In the genomic region with DNA sequence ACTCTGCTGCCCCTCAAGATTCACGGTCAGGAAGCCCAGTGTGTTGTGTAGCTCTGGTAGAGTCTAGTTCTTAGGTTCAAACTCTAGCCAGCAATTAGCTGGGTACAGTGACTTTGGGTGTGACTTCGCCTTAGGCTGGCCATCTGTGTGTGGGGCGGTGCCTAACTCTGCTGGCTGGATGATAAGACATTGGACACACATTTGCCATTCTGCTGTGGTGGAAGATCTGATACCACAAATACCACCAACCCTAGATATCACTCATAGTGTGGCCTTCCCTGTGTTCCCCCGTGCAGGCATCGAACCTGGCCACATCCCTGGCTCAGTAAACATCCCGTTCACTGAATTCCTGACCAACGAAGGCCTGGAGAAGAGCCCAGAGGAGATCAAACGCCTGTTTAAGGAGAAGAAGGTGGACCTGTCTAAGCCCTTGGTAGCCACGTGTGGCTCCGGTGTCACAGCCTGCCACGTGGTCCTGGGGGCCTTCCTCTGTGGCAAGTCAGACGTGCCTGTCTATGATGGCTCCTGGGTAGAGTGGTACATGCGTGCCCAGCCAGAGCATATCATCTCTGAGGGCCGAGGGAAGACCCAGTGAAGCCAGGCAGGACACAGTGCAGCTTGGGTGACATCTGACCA, we compare ENCODE assay signal across 15 mouse cellular contexts. TPM values are rescaled to one million over a fixed set of nuclear protein-coding genes. Genes with fewer than 3 reads are reported as not detected.
DNase-seq lines count a peak whose midpoint lies in the region; ATAC-seq and TF ChIP-seq lines count a peak whose summit lies in the region.
"Had no signal": no experiment of that assay in that cellular context is flagged by ENCODE, and none has a peak within 500 bp of the region (broad histone marks: within the 10 kb centered on the region; RNA-seq: fewer than 3 reads in every experiment).

No protein-coding gene starts in this region.

- H3K9ac ChIP-seq in lung, embryonic 14.5 days: no peak overlapping the region
- H3K9ac ChIP-seq in lung, postnatal 0 days (replicated peaks; ENCODE audit: low read depth): no peak overlapping the region
- peak overlapping the region; percentile 72 for H3K9ac ChIP-seq in liver, embryonic 12.5 days
- no peak overlapping the region for H3K9ac ChIP-seq in stomach, embryonic 14.5 days (replicated peaks; ENCODE audit: low read depth, low read length)
- no peak overlapping the region for H3K9ac ChIP-seq in hindbrain, postnatal 0 days (replicated peaks; ENCODE audit: low read length)
- H3K9ac ChIP-seq: midbrain, embryonic 15.5 days had no signal

- no peaks in the 10 kb centered on the region for H3K9me3 ChIP-seq in lung, embryonic 14.5 days (ENCODE audit: low read depth, low read length)
- no peaks in the 10 kb centered on the region for H3K9me3 ChIP-seq in lung, postnatal 0 days (ENCODE audit: low read length)
- H3K9me3 ChIP-seq in liver, embryonic 12.5 days (replicated peaks): no peaks in the 10 kb centered on the region
- no peaks in the 10 kb centered on the region for H3K9me3 ChIP-seq in stomach, embryonic 14.5 days (ENCODE audit: control insufficient read depth, low read depth, low read length)
- no peaks in the 10 kb centered on the region for H3K9me3 ChIP-seq in hindbrain, postnatal 0 days (ENCODE audit: low read length)
- H3K9me3 ChIP-seq: midbrain, embryonic 15.5 days had no signal

- TF ChIP-seq CTCF in lung, embryonic 14.5 days (IDR thresholded peaks at IDR 0.05; ENCODE audit: low read depth): no peak
- TF ChIP-seq CTCF in lung, postnatal 0 days (IDR thresholded peaks at IDR 0.05): no peak
- TF ChIP-seq CTCF in hindbrain, postnatal 0 days (IDR thresholded peaks at IDR 0.05; ENCODE audit: low read depth): no peak

- peak; percentile 23; the same call in 1 of the 2 replicates for ATAC-seq in lung, embryonic 14.5 days (ENCODE audit: insufficient read depth)
- no peak for ATAC-seq in lung, postnatal 0 days
- ATAC-seq in common myeloid progenitor, adult 5-6 weeks (replicated peaks; ENCODE audit: low read depth, poor library complexity, severe bottlenecking): peak; percentile 87
- ATAC-seq in liver, embryonic 12.5 days: peak; percentile 94
- peak; percentile 39; the same call in 1 of the 2 replicates for ATAC-seq in stomach, embryonic 14.5 days (ENCODE audit: insufficient number of reproducible peaks, insufficient read depth, low FRiP score, low read depth)
- no peak for ATAC-seq in hindbrain, postnatal 0 days
- ATAC-seq: forebrain, embryonic 16.5 days; hindbrain, embryonic 16.5 days; midbrain, embryonic 15.5 days had no signal

- 80% methylated on average over 14 of the region's 14 CpGs for WGBS in lung, embryonic 14.5 days
- WGBS in lung, postnatal 0 days: 80% methylated on average over 14 of the region's 14 CpGs
- WGBS in liver, embryonic 12.5 days (ENCODE audit: insufficient replicate concordance): 24% methylated on average over 14 of the region's 14 CpGs
- WGBS in stomach, embryonic 14.5 days: 83% methylated on average over 14 of the region's 14 CpGs
- WGBS in hindbrain, postnatal 0 days: 91% methylated on average over 14 of the region's 14 CpGs

- no peak overlapping the region for H3K4me3 ChIP-seq in lung, embryonic 14.5 days (ENCODE audit: low read depth, low read length)
- H3K4me3 ChIP-seq in lung, postnatal 0 days (ENCODE audit: low read depth, low read length): no peak overlapping the region
- peak overlapping the region; percentile 20; the same call in 1 of the 2 replicates for H3K4me3 ChIP-seq in liver, embryonic 12.5 days
- H3K4me3 ChIP-seq in stomach, embryonic 14.5 days (ENCODE audit: low read depth, low read length): no peak overlapping the region
- H3K4me3 ChIP-seq in hindbrain, postnatal 0 days (ENCODE audit: low read length): no peak overlapping the region
- H3K4me3 ChIP-seq: midbrain, embryonic 15.5 days had no signal

- TF ChIP-seq EP300 in lung, postnatal 0 days (IDR thresholded peaks at IDR 0.05): no peak

- peaks cover 13% of the 10 kb centered on the region for H3K4me1 ChIP-seq in lung, embryonic 14.5 days (ENCODE audit: insufficient read depth)
- peaks cover 6% of the 10 kb centered on the region; the same call in 1 of the 2 replicates for H3K4me1 ChIP-seq in lung, postnatal 0 days (ENCODE audit: insufficient read depth, low read depth, low read length)
- H3K4me1 ChIP-seq in liver, embryonic 12.5 days: peaks cover 95% of the 10 kb centered on the region
- H3K4me1 ChIP-seq in stomach, embryonic 14.5 days (ENCODE audit: control insufficient read depth, insufficient read depth, low read length): peaks cover 8% of the 10 kb centered on the region; the same call in 1 of the 2 replicates
- no peaks in the 10 kb centered on the region for H3K4me1 ChIP-seq in hindbrain, postnatal 0 days (ENCODE audit: insufficient read depth, low read length)

- peaks cover 25% of the 10 kb centered on the region for H3K27me3 ChIP-seq in lung, embryonic 14.5 days (ENCODE audit: insufficient read depth, low read length)
- no peaks in the 10 kb centered on the region for H3K27me3 ChIP-seq in lung, postnatal 0 days (replicated peaks; ENCODE audit: insufficient read depth, low read length)
- H3K27me3 ChIP-seq in liver, embryonic 12.5 days (replicated peaks): peaks cover 40% of the 10 kb centered on the region
- peaks cover 16% of the 10 kb centered on the region; the same call in 1 of the 2 replicates for H3K27me3 ChIP-seq in stomach, embryonic 14.5 days (ENCODE audit: control insufficient read depth, insufficient read depth, low read length)
- peaks cover 8% of the 10 kb centered on the region; the same call in 1 of the 2 replicates for H3K27me3 ChIP-seq in hindbrain, postnatal 0 days (ENCODE audit: insufficient read depth, low read length)

- H3K36me3 ChIP-seq in lung, embryonic 14.5 days (ENCODE audit: insufficient read depth): peaks cover 13% of the 10 kb centered on the region; the same call in 1 of the 2 replicates
- no peaks in the 10 kb centered on the region for H3K36me3 ChIP-seq in lung, postnatal 0 days (ENCODE audit: insufficient read depth, low read length)
- H3K36me3 ChIP-seq in liver, embryonic 12.5 days: peaks cover 47% of the 10 kb centered on the region
- no peaks in the 10 kb centered on the region; the same call in 1 of the 2 replicates for H3K36me3 ChIP-seq in stomach, embryonic 14.5 days (ENCODE audit: control insufficient read depth, insufficient read depth, low read length)
- H3K36me3 ChIP-seq in hindbrain, postnatal 0 days (ENCODE audit: insufficient read depth, low read length): no peaks in the 10 kb centered on the region
- H3K36me3 ChIP-seq: midbrain, embryonic 15.5 days had no signal

- no peak for DNase-seq in lung, embryonic 14.5 days
- no peak for DNase-seq in lung, postnatal 0 days (ENCODE audit: low spot score)
- no peak for DNase-seq in hindbrain, postnatal 0 days (ENCODE audit: low spot score)
- DNase-seq in urinary bladder, postnatal 36 days (ENCODE audit: low spot score in 2 of 2): no peak
- DNase-seq: embryo, embryonic 11 days; kidney, postnatal 10 days had no signal

- no peak overlapping the region for H3K4me2 ChIP-seq in lung, embryonic 14.5 days
- H3K4me2 ChIP-seq in lung, postnatal 0 days (replicated peaks; ENCODE audit: low read depth, low read length): no peak overlapping the region
- H3K4me2 ChIP-seq in liver, embryonic 12.5 days: peak overlapping the region; percentile 65
- H3K4me2 ChIP-seq in stomach, embryonic 14.5 days (replicated peaks; ENCODE audit: low read depth, low read length): no peak overlapping the region
- H3K4me2 ChIP-seq in hindbrain, postnatal 0 days (ENCODE audit: low read depth, low read length): no peak overlapping the region
- H3K4me2 ChIP-seq: midbrain, embryonic 15.5 days had no signal

- no peak overlapping the region for H3K27ac ChIP-seq in lung, embryonic 14.5 days (ENCODE audit: low read depth)
- H3K27ac ChIP-seq in lung, postnatal 0 days (ENCODE audit: low read length): no peak overlapping the region
- peak overlapping the region; percentile 97 for H3K27ac ChIP-seq in liver, embryonic 12.5 days
- H3K27ac ChIP-seq in stomach, embryonic 14.5 days (ENCODE audit: low read length): no peak overlapping the region
- H3K27ac ChIP-seq in hindbrain, postnatal 0 days: no peak overlapping the region
- H3K27ac ChIP-seq: midbrain, embryonic 15.5 days had no signal

RNA-seq across cellular contexts. Expression of a gene that starts 7.0 kb away (rescaled TPM):
- 3.3 and 3.5 TPM in 2 replicates for polyA plus RNA-seq in lung, embryonic 14.5 days (2014; fragmentation: Nextera tagmentation; extraction: Ambion mirVana)
- 4.1 TPM in 2 replicates for polyA plus RNA-seq in lung, postnatal 0 days (2015; fragmentation: Nextera tagmentation; extraction: Ambion mirVana)
- total RNA-seq in common myeloid progenitor, adult 5-6 weeks (2017): 22.9 and 45.3 TPM in 2 replicates
- polyA plus RNA-seq in liver, embryonic 12.5 days (2016; fragmentation: Nextera tagmentation; extraction: Ambion mirVana): 3.5 and 4.8 TPM in 2 replicates
- polyA plus RNA-seq in stomach, embryonic 14.5 days (2014; fragmentation: Nextera tagmentation; extraction: Ambion mirVana): 3.2 and 4.4 TPM in 2 replicates
- 95.4 and 114 TPM in 2 replicates for total RNA-seq in hindbrain, postnatal 0 days (2014; rRNA removed)
- polyA plus RNA-seq in hindbrain, postnatal 0 days (2015; fragmentation: Nextera tagmentation; extraction: Ambion mirVana): 3.7 and 5.3 TPM in 2 replicates

RNA-seq across cellular contexts. Expression of a gene that starts 7.5 kb away (rescaled TPM):
- 51.9 and 53.5 TPM in 2 replicates for polyA plus RNA-seq in lung, embryonic 14.5 days (2014; fragmentation: Nextera tagmentation; extraction: Ambion mirVana)
- 160 and 171 TPM in 2 replicates for polyA plus RNA-seq in lung, postnatal 0 days (2015; fragmentation: Nextera tagmentation; extraction: Ambion mirVana)
- 7.3 and 11.1 TPM in 2 replicates for total RNA-seq in common myeloid progenitor, adult 5-6 weeks (2017)
- 84.9 and 92.8 TPM in 2 replicates for polyA plus RNA-seq in liver, embryonic 12.5 days (2016; fragmentation: Nextera tagmentation; extraction: Ambion mirVana)
- polyA plus RNA-seq in stomach, embryonic 14.5 days (2014; fragmentation: Nextera tagmentation; extraction: Ambion mirVana): 38.6 and 44.6 TPM in 2 replicates
- 75.1 and 79.9 TPM in 2 replicates for total RNA-seq in hindbrain, postnatal 0 days (2014; rRNA removed)
- 64.4 and 67.0 TPM in 2 replicates for polyA plus RNA-seq in hindbrain, postnatal 0 days (2015; fragmentation: Nextera tagmentation; extraction: Ambion mirVana)

RNA-seq across cellular contexts. Expression of a gene that starts 15.2 kb away (rescaled TPM):
- 51.8 and 53.9 TPM in 2 replicates for polyA plus RNA-seq in lung, embryonic 14.5 days (2014; fragmentation: Nextera tagmentation; extraction: Ambion mirVana)
- polyA plus RNA-seq in lung, postnatal 0 days (2015; fragmentation: Nextera tagmentation; extraction: Ambion mirVana): 23.4 and 27.4 TPM in 2 replicates
- total RNA-seq in common myeloid progenitor, adult 5-6 weeks (2017): 11.8 and 22.8 TPM in 2 replicates
- polyA plus RNA-seq in liver, embryonic 12.5 days (2016; fragmentation: Nextera tagmentation; extraction: Ambion mirVana): 7.6 and 8.8 TPM in 2 replicates
- 38.9 and 39.4 TPM in 2 replicates for polyA plus RNA-seq in stomach, embryonic 14.5 days (2014; fragmentation: Nextera tagmentation; extraction: Ambion mirVana)
- 144 and 155 TPM in 2 replicates for total RNA-seq in hindbrain, postnatal 0 days (2014; rRNA removed)
- polyA plus RNA-seq in hindbrain, postnatal 0 days (2015; fragmentation: Nextera tagmentation; extraction: Ambion mirVana): 144 and 161 TPM in 2 replicates

RNA-seq across cellular contexts. Expression of a gene that starts 17.5 kb away (rescaled TPM):
- not detected in 2 replicates for polyA plus RNA-seq in lung, embryonic 14.5 days (2014; fragmentation: Nextera tagmentation; extraction: Ambion mirVana)
- not detected in 2 replicates for polyA plus RNA-seq in lung, postnatal 0 days (2015; fragmentation: Nextera tagmentation; extraction: Ambion mirVana)
- total RNA-seq in common myeloid progenitor, adult 5-6 weeks (2017): not detected in 2 replicates
- not detected in 2 replicates for polyA plus RNA-seq in liver, embryonic 12.5 days (2016; fragmentation: Nextera tagmentation; extraction: Ambion mirVana)
- not detected in 2 replicates for polyA plus RNA-seq in stomach, embryonic 14.5 days (2014; fragmentation: Nextera tagmentation; extraction: Ambion mirVana)
- not detected in 2 replicates for total RNA-seq in hindbrain, postnatal 0 days (2014; rRNA removed)
- not detected in 2 replicates for polyA plus RNA-seq in hindbrain, postnatal 0 days (2015; fragmentation: Nextera tagmentation; extraction: Ambion mirVana)
- total RNA-seq: liver, adult 2 months had no signal
- polyA plus RNA-seq: forebrain, embryonic 16.5 days; hindbrain, embryonic 16.5 days; liver, adult 2 months; midbrain, embryonic 15.5 days; small intestine, adult 2 months; urinary bladder, adult 2 months had no signal

RNA-seq across cellular contexts. Expression of a gene that starts 55.2 kb away (rescaled TPM):
- 0.18 and 0.37 TPM in 2 replicates for polyA plus RNA-seq in lung, embryonic 14.5 days (2014; fragmentation: Nextera tagmentation; extraction: Ambion mirVana)
- 0.20 and 0.23 TPM in 2 replicates for polyA plus RNA-seq in lung, postnatal 0 days (2015; fragmentation: Nextera tagmentation; extraction: Ambion mirVana)
- total RNA-seq in common myeloid progenitor, adult 5-6 weeks (2017): not detected in 2 replicates
- polyA plus RNA-seq in liver, embryonic 12.5 days (2016; fragmentation: Nextera tagmentation; extraction: Ambion mirVana): 5.9 and 6.7 TPM in 2 replicates
- polyA plus RNA-seq in stomach, embryonic 14.5 days (2014; fragmentation: Nextera tagmentation; extraction: Ambion mirVana): 0.50 and 0.52 TPM in 2 replicates
- total RNA-seq in hindbrain, postnatal 0 days (2014; rRNA removed): 0.25 and 0.42 TPM in 2 replicates
- polyA plus RNA-seq in hindbrain, postnatal 0 days (2015; fragmentation: Nextera tagmentation; extraction: Ambion mirVana): 0.32 and 0.44 TPM in 2 replicates

Comparison
In these comparisons a context has a peak if more than half of its experiments do, and no peak if none do; other contexts are left out.
1. ATAC-seq: peak in lung, embryonic 14.5 days (single experiment), common myeloid progenitor, adult 5-6 weeks (single experiment), liver, embryonic 12.5 days (single experiment) and stomach, embryonic 14.5 days (single experiment); none in lung, postnatal 0 days (single experiment) and hindbrain, postnatal 0 days (single experiment).